24 mouse cellular contexts compared by ENCODE assay signal in genomic region chr19:19077880-19078279, GRCm38 (mm10). TPM values are rescaled to one million over a fixed set of nuclear protein-coding genes. Genes with fewer than 3 reads are reported as not detected.
"Had no signal": no experiment of that assay in that cellular context is flagged by ENCODE, and none has a peak within 500 bp of the region (broad histone marks: within the 10 kb centered on the region; RNA-seq: fewer than 3 reads in every experiment).

No protein-coding gene starts in this region.

- H3K4me3 ChIP-seq: kidney, embryonic 15.5 days; left cerebral cortex, adult 2 months; liver, embryonic 13.5 days; myocyte; neural tube, embryonic 13.5 days had no signal

- H3K9me3 ChIP-seq: kidney, embryonic 15.5 days; liver, embryonic 13.5 days; neural tube, embryonic 13.5 days had no signal

- H3K27me3 ChIP-seq: kidney, embryonic 15.5 days; liver, embryonic 13.5 days; neural tube, embryonic 13.5 days had no signal

- DNase-seq: kidney, adult 11 months; kidney, adult 8-10 months; kidney, postnatal 10 days; kidney, postnatal 36 days; layer of hippocampus, postnatal 36 days; liver, embryonic 13.5 days; lung, adult 2 months; lung, postnatal 14 days; lung, postnatal 4 days; right cerebral cortex, adult 18-20 months; right cerebral cortex, postnatal 14 days; right cerebral cortex, postnatal 4 days; thymus, adult 2 months; thymus, postnatal 14 days; thymus, postnatal 4 days had no signal

- H3K27ac ChIP-seq: kidney, embryonic 15.5 days; left cerebral cortex, adult 2 months; liver, embryonic 13.5 days; neural tube, embryonic 13.5 days; stomach, postnatal 0 days had no signal

- H3K36me3 ChIP-seq: kidney, embryonic 15.5 days; liver, embryonic 13.5 days; neural tube, embryonic 13.5 days had no signal

- H3K4me2 ChIP-seq: kidney, embryonic 15.5 days; liver, embryonic 13.5 days; neural tube, embryonic 13.5 days had no signal

- H3K4me1 ChIP-seq: kidney, embryonic 15.5 days; liver, embryonic 13.5 days; neural tube, embryonic 13.5 days had no signal

- H3K9ac ChIP-seq: kidney, embryonic 15.5 days; liver, embryonic 13.5 days; neural tube, embryonic 13.5 days had no signal

RNA-seq across cellular contexts. Expression of gene Rorb, which starts 33.1 kb away (rescaled TPM):
- total RNA-seq: liver, adult 2 months; megakaryocyte progenitor cell, adult 5-6 weeks; megakaryocyte-erythroid progenitor cell, adult 5-6 weeks; monocyte, adult 5-6 weeks had no signal
- polyA plus RNA-seq: liver, adult 2 months had no signal
